Mouse (Mus musculus) lung, postnatal 25 days (tissue): ENCODE results near the gene Yy2.
A peak's percentile ranks its signal among the peaks of the same experiment; 100 is the strongest.

ENCODE experiments used
- DNase-seq: peaks from one replicate; pipeline ENCODE4 v3.0.0; 2022; ENCODE audit warnings: low spot score

Gene Yy2

DNA sequence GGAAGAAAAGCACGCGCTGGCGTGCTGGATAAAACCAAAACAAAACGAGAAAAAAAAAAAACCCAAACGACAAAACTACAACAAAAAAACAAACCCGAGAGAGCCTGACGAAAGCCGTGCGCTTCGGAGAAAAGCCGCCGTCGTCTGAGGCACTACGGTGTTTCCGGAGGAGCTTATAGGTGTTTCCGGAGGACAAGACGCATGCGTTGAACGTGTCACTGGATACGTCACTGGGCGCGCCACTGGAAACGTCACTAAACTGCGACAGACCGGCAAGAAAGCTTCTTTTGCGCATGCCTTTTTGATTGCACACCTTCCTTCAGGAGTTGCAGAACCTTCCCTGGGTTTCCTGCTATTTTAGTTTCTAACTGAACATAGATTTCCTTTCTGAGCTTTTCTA is at the start of gene Yy2:
Gene Yy2, minus strand, starts transcription at position 146 of the 400 bp plus-strand sequence.
- DNase-seq: no peak

DNA sequence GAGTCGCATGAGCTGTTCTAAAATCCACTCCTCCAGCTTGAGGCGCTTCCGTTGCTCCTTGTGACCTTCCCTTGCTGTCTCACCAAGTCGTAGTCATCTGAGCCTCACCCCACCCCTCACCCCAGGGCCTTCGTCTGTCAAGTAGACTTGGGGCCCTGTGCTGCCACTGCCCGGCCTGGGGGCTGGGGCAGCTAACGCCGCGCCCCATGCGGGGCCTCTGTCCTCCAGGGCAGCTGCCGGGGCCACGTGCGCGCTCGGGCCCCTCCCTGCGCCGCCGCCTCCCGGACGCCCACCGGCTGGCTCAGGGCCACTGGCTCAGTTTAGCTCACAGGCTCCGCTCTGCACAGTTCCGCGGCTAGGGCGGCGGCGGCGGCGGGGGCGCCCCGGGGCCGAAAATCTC is 44.1 kb upstream of the Yy2 start:
- DNase-seq: no peak

- peak; percentile 7 for DNase-seq
Measured at GRCm38 (mm10) chrX:157601450-157601849, 32.7 kb upstream of the Yy2 start.

- peak; percentile 39 for DNase-seq
Measured at GRCm38 (mm10) chrX:157598186-157598996, 29.6 kb upstream of the Yy2 start, which contains the start of gene Mbtps2. TSS of gene Mbtps2 (minus strand) at chrX:157598715.

- DNase-seq: peak; percentile 15
Measured at GRCm38 (mm10) chrX:157597585-157598185, 28.9 kb upstream of the Yy2 start.

DNA sequence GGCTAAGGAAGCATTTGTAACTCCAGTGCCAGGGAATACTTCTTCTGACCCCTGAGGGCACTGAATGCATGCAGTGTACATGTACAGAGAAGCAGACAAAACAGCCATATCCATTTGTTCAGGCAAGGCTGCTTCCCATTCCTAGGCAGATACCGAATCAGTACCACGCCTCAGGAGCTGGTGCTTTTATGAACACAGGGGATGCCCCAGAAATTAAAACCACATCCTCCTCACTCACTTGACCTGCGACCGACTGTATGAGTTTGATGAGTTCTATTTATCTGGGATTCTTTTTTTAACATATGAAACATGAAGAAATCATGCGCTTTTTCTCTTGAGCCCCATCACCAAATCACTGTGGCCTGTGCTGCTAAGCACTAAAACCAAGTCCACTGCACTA is 28.0 kb upstream of the Yy2 start:
- no peak for DNase-seq

GRCm38 (mm10) chrX:157595927-157596326 is 27.1 kb upstream of the Yy2 start:
- DNase-seq: no peak

DNA sequence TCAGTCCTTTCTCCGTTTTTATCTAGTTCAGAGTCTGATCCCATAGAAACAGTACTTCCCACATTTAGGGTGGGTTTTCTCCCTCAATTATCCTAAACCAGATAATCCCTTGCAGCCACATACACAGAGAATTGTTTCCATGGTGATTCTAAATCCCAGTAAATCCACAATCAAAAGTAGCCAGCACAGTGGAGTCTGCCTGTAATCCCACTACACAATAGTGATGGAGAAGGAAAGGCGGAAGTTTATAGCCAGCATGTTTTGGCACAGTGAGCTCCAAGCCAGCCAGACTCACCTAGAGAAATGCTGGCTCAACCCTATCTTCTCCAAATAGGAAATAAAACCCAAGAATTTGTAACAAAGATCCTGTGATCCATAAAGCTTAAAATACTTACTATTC is 25.8 kb upstream of the Yy2 start:
- DNase-seq: no peak

- DNase-seq: no peak
Measured at GRCm38 (mm10) chrX:157587001-157587400, 18.2 kb upstream of the Yy2 start.

GRCm38 (mm10) chrX:157586397-157586796 is 17.6 kb upstream of the Yy2 start:
- no peak for DNase-seq

DNA sequence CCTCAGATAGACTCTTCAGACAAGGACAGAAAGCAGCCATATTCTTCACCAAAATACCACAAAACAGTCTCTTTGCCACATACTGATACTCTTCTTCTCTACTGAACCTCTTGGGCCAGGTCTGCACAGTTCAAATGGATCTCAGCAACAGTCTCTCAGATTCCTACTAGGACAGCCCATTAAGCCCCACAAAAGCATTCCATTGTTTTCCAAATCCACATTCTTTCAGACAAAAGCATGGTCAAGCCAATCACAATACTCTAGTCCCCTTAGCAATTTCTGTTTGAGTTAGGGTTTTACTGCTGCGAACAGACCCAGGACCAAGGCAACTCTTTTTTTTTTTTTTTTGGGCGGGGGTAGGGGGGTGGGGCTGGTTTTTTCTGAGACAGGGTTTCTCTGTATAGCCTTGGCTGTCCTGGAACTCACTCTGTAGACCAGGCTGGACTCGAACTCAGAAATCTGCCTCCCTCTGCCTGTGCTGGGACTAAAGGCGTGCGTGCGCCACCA is 10.4 kb upstream of the Yy2 start:
- DNase-seq: no peak

DNA sequence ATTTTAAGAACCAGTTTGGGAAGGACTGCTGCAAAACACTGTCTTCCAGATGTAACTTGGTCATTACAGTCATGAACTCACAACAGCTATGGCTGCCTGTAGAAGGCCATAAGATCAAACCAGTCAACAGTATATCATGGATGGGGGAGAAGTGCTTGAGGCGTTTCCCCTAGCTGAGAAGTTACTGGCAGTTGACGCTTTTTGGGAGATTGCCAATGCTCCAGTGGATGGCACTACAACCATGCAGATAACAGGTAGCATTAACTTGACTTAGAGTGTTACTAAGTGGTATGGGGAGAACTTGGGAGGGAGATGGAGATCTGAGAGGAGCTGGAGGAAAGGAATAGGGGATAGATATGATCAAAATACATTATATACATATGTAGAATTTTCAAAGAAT is 5.9 kb upstream of the Yy2 start:
- no peak for DNase-seq

- no peak for DNase-seq
Measured at GRCm38 (mm10) chrX:157563794-157564193, 5.0 kb downstream of the Yy2 start.

GRCm38 (mm10) chrX:157547082-157547481 is 21.7 kb downstream of the Yy2 start:
- peak; percentile 12 for DNase-seq
